Mouse (Mus musculus): ENCODE data around the gene Gm20837. TPM values are rescaled to one million over a fixed set of nuclear protein-coding genes. Genes with fewer than 3 reads are reported as not detected.
"Not testable (repeated sequence)": the region's sequence is repeated elsewhere in the genome, so short reads cannot be mapped to it uniquely, and the experiment has no call there.

Gm20837 gene
- polyA plus RNA-seq (2015; fragmentation: Nextera tagmentation; extraction: Ambion mirVana), result not detected in 2 replicates

DNA sequence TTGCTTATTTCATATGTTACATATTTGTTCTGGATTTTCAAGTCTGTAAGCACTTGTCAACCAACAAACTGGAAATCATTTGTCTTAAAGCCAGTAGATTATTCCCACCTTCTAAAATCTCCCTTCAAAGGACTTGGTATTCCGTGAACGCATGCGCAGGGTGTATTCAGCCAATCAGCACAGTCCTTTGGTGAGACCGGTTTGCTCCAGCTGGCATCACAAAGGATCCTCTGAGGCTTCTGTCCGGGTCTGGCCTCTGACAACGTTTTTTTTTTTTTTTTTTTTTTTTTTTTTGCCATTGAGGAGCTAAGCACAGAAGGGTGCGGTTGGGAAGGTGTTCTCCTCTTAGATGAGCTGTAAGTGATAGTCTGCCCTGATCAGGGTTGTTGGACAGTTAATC, at the start of gene Gm20837:
Gm20837 (plus strand) TSS at position 301 of the 400 bp plus-strand sequence.
- H3K4me1 ChIP-seq (replicated peaks); H3K27ac ChIP-seq; H3K9me3 ChIP-seq; H3K27me3 ChIP-seq (replicated peaks); ATAC-seq; H3K4me3 ChIP-seq (replicated peaks); H3K9ac ChIP-seq; H3K36me3 ChIP-seq; H3K4me2 ChIP-seq (replicated peaks): not testable (repeated sequence)
- no CpG with 5 or more reads among the region's 7 CpGs for WGBS
